Mouse (Mus musculus) megakaryocyte progenitor cell, adult 5-6 weeks (primary cell): ENCODE results near the gene Cnpy2. TPM values are rescaled to one million over a fixed set of nuclear protein-coding genes. Genes with fewer than 3 reads are reported as not detected.
"Not testable (repeated sequence)": the region's sequence is repeated elsewhere in the genome, so short reads cannot be mapped to it uniquely, and the experiment has no call there.

ENCODE experiments used
- ATAC-seq: replicated peaks from 2 replicates; pipeline ENCODE4 v1.8.0; 2016; ENCODE audit warnings: mild to moderate bottlenecking, moderate TSS enrichment, inconsistent platforms; ENCODE audit not compliant: poor library complexity
- total RNA-seq, 2 experiments: library from RNA; stranded (forward) in 1 of 2; stranded (reverse) in 1 of 2; fragments of 157-497, 149-512 nt in 1 of 2; fragments of 200-1000 nt in 1 of 2; gene quantifications; 2 replicates each; pipeline versions ENCODE4 v1.2.3 to v1.2.4; 2015 to 2017

The Cnpy2 gene
- 151 and 152 TPM in 2 replicates for total RNA-seq (2015)
- 132 and 144 TPM in 2 replicates for total RNA-seq (2017)

GRCm38 (mm10) chr10:128322141-128323108 lies at the start of gene Cnpy2:
Cnpy2 (plus strand) TSS chr10:128322459.
- ATAC-seq, result peak; percentile 84

GRCm38 (mm10) chr10:128272819-128273439 lies 49.3 kb upstream of the Cnpy2 start:
- not testable (repeated sequence) for ATAC-seq

- ATAC-seq, result not testable (repeated sequence)
Observed at GRCm38 (mm10) chr10:128275374-128275773, 46.9 kb upstream of the Cnpy2 start.

- no peak for ATAC-seq
Observed at GRCm38 (mm10) chr10:128278158-128278557, 44.1 kb upstream of the Cnpy2 start.

- ATAC-seq, result no peak
Observed at GRCm38 (mm10) chr10:128280943-128281342, 41.3 kb upstream of the Cnpy2 start.

- ATAC-seq, result no peak
Observed at GRCm38 (mm10) chr10:128281682-128282081, 40.6 kb upstream of the Cnpy2 start.

- ATAC-seq, result no peak
Observed at GRCm38 (mm10) chr10:128282886-128283450, 39.3 kb upstream of the Cnpy2 start.

- peak; percentile 81 for ATAC-seq
Observed at GRCm38 (mm10) chr10:128283604-128284579, 38.4 kb upstream of the Cnpy2 start.

- ATAC-seq, result not testable (repeated sequence)
Observed at GRCm38 (mm10) chr10:128290594-128290993, 31.7 kb upstream of the Cnpy2 start.

- no peak for ATAC-seq
Observed at GRCm38 (mm10) chr10:128296370-128297090, 25.7 kb upstream of the Cnpy2 start.

GRCm38 (mm10) chr10:128297221-128297620 lies 25.0 kb upstream of the Cnpy2 start:
- no peak for ATAC-seq

- no peak for ATAC-seq
Observed at GRCm38 (mm10) chr10:128297622-128298021, 24.6 kb upstream of the Cnpy2 start.

GRCm38 (mm10) chr10:128298243-128298642 lies 24.0 kb upstream of the Cnpy2 start:
- peak; percentile 43 for ATAC-seq

GRCm38 (mm10) chr10:128298702-128299171 lies 23.5 kb upstream of the Cnpy2 start, which contains the start of gene Il23a:
Il23a (minus strand) TSS chr10:128298752.
- ATAC-seq, result peak; percentile 9

GRCm38 (mm10) chr10:128302357-128302756 lies 19.9 kb upstream of the Cnpy2 start:
- ATAC-seq, result no peak

- peak; percentile 0; the same call in 1 of the 2 replicates for ATAC-seq
Observed at GRCm38 (mm10) chr10:128302785-128303125, 19.5 kb upstream of the Cnpy2 start.

- ATAC-seq, result peak; percentile 85
Observed at GRCm38 (mm10) chr10:128303126-128304021, 18.9 kb upstream of the Cnpy2 start, which contains the start of gene Pan2. Pan2 (plus strand) TSS chr10:128303335.

- peak; percentile 53; the same call in 1 of the 2 replicates for ATAC-seq
Observed at GRCm38 (mm10) chr10:128309654-128310053, 12.6 kb upstream of the Cnpy2 start.
